Mouse (Mus musculus) T-helper 17 cell (primary cell): Measurements from ENCODE around the gene Otub1.

Source experiments
- in situ Hi-C, 2 experiments: fragments of 300-600 bp; cut with MboI, MseI; formaldehyde crosslinking; loops; 1 replicate in 1 of 2; 2 replicates in 1 of 2; pipeline ENCODE4 v1.15.1; 2025; ENCODE audit warnings: high pct_unique_total_duplicates in 2 of 2

Gene Otub1

DNA sequence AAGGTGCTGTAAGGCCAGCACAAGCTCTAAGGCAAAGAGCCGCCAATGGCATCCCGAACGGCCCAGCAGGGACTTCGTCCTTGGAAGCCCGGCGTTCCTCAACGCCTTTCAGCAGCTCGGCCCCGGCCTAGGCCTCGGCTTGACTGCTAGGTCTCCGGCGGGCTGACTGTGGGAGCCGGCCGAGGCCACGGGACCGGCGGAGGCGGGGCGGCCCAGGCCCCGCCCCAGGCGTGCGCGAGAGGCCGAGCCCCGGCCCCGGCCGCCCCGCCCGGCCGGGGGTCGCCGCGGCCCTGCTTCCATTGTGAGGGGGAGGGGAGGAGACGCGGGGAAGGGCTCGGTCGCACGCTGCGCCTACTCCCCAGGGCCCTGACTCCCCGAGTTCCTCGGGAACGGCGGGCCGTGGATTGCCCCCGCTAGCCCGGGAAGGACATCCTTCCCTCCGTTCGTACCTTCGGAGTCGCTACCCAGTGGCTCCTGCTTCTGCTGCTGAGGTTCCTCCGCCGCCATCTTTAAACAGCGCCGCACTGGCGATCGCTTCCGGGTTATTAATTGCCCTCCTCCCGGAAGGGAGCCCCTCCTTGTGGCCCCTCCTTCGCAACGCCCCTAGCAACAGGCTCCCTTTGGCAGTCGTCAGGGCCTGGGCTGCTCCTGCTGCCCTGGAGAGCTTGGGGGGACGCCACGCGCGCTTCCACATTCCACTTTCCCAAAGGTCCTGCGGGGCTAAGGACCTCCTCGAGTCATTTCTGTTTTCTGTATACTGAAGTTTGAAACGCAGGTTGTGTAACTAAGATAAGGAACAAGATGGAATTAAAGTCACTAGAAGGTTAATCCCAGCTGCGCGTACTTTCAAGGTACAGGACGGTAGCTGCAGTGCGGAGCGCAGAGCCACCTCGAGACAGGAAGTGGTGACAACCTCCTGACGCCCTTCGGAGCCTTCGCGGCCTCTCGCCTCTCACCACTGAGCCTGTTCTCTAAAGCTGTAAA is at the start of gene Otub1:
Gene Otub1, minus strand, starts transcription at position 564 of the 984 bp plus-strand sequence.
- in situ Hi-C loops = loop anchor here in 1 of 2 experiments (10.0 kb wide), 1 partner anchor 1741 kb away; the partner anchor contains the start of genes Ctsw and Fibp

GRCm38 (mm10) chr19:7246021-7246420 is 39.9 kb upstream of the Otub1 start:
- in situ Hi-C loops = no loop called here

DNA sequence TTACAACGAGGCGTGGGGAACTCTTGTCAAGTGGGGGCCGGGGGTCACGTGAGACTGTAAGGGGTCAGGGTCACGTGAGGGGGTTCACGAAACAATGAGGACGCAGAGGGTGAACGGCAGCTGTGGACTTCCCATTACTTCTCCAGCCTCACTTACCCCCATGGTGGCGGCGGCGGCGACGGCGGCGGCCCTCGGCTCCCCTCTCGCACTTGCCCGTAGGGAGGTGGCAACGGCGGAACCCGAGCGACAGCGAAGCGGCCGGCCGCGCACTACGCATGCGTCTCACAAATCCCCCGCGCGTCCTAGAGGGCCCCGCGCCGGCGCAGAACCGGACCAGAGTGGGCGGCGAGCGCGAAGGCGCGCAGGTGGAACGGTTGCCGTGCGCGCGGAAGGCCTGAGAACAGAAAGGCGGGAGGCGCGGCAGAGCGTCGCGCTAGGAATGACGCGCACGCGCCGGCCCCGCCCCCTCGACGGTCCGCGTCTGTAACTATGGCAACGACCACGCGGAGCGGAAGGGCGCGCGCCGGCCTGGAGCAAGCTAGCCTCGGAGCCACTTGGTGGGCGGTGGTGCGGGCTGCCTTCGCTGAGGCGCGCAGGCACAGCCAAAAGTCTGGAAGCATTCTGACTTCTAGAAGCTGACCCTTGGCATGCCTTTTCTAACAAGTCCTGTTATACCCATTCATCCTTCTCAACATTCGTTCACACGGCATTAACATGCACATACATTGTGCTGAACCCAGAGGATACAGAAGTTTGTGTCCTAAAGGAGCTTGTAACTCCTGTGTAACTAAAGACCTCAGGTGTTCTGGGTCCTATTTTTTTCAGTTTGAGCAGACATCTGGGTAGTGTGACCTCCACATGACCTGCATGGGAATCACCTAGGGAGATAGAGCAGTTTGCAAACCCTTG is 34.9 kb upstream of the Otub1 start, which contains the start of gene Naa40:
Gene Naa40, minus strand, starts transcription at position 402 of the 909 bp plus-strand sequence.
- in situ Hi-C loops = no loop called here

DNA sequence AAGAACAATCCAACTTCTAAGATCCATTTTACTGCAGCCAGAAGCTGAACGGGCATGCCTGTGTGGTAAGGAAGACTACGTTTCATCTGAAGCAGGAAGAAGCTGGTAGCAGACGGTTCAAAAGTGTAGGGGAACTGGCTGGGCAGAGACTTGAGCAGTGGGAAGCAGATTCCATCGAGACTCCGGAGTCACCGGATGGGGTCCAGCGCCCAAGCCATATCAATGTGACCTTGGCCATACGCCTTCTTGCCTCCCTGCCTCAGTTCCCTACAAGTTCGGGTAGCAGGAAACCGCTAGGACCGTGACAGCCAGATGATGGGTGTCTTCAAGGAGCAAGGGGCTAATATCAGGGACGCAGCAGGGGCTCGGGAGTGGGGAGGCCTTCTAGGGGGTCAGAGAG is 34.2 kb upstream of the Otub1 start:
- in situ Hi-C loops = no loop called here

GRCm38 (mm10) chr19:7239574-7239973 is 33.5 kb upstream of the Otub1 start:
- in situ Hi-C loops = no loop called here

DNA sequence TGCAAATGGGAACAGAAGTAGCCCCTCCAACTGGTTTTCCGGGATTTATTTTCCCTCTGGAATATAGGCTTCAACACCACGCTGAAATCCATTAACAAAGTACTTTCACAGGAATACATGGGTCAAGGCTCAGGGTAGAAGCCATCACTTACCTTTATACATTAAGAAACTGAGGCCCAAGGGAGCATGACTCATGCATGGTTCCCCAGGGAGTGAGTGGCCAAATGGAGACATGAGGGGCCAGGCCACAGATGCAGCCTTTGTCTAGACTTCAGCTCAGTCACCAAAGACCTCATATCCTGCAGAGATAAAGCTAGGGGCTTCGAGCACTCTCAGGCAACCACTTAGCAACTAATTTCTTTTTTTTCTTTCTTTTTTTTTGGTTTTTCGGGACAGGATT is 30.6 kb upstream of the Otub1 start:
- in situ Hi-C loops = no loop called here

GRCm38 (mm10) chr19:7236011-7236410 is 29.9 kb upstream of the Otub1 start:
- in situ Hi-C loops = no loop called here

DNA sequence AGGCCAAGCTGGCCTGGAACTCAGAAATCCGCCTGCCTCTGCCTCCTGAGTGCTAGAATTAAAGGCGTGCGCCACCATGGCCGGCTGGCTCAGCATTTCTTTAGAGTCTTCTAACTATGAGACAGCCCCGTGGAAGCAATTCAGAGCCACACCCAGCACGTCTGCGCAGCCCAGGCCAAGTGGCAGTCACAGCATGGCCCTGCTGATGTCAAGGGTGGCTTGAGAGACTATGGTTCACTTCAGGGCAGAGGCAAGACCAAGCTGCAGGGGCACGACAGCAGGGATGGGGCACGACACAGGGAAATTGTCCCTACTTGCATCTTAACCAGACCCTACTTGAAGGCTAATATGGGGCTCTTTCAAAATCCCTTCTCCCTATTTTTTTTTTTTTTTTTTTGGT is 29.3 kb upstream of the Otub1 start:
- in situ Hi-C loops = no loop called here

- in situ Hi-C loops = no loop called here
These were observed 28.6 kb upstream of the Otub1 start for GRCm38 (mm10) chr19:7234537-7235221.

GRCm38 (mm10) chr19:7226511-7226914 is 20.4 kb upstream of the Otub1 start:
- in situ Hi-C loops = no loop called here

DNA sequence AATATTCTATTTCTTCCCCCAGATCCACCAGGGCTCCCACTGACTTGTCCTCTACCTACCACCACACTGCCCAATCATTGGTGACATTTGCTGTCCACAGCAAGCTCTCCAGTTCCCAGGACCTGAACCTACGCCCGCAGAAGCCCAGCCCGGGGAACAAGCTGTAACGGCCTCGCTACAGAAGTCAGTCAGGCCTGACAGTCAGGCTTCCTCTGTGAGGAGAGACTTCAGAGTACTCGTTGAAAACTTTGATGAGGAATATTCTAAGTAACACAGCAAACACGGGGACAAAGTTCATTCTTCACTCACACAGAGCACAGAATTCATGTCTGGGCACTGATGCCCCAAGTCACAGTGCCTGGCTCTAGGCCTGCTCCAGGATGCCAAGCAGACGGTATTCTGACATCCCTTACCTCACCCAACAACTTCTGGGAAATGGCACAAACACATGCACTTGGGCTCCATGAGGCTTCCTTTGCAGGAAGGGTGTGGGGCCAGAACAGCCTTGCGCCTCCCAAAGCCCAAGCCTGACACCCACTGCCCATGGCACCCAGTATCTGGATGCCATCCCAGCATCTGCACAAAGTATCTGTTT is 19.1 kb upstream of the Otub1 start:
- in situ Hi-C loops = no loop called here

DNA sequence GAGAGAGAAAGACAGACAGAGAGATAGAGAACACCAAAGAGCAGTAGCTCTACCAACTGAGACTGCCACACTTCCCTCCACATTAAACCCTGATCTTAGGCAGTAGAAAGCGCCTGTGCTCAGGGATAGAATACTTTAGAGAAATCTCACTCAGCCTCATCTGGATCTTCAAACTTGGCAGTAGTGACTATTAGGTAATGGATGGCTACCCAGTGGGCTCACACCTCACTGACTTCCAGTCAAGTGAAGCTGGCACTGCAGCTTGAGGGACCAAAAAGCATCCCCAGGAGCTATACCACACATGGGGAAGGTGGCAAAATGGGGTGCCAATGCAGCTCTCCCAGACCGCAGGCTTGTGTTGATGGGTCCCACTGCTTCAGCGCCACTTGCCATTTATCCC is 18.1 kb upstream of the Otub1 start:
- in situ Hi-C loops = no loop called here

DNA sequence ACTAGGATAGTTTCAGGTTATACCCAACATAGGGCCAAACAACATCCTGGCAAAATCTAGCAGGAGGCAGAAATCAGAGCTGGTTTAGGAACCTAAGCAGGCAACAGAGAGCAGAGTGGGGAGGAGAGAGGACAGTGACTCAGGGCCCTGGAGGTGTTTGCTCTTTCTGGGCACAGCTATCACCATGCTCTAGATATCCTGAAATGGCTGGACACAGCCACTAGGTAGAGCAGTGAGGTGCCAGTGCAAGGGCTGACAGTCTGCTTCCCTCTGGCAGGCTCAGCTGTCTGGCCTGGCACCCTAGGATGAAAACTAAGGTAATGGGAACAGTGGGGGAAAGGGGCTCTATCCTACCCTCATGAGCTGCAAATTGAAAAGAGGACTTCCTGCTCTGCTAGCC is 17.4 kb upstream of the Otub1 start:
- in situ Hi-C loops = no loop called here

DNA sequence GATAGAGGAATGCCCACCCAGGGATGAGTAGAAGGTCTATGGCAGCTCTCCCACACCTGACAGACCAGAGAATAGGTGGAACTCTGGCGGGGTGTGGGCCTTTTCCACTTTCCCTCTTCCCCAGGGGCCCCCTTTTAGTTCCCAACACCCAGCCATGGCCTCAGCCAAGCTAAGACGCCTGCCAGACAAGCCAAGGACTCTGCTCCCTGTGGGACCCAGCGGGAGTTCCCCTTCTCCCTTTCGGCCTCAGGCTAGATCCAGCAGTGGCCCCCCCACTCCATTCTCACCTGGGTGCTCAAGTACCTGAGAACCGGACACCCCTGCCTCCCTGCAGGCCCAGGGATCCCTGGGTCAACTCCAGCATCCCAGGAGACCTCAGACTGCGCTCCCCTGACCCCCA is 16.1 kb upstream of the Otub1 start:
- in situ Hi-C loops = no loop called here

DNA sequence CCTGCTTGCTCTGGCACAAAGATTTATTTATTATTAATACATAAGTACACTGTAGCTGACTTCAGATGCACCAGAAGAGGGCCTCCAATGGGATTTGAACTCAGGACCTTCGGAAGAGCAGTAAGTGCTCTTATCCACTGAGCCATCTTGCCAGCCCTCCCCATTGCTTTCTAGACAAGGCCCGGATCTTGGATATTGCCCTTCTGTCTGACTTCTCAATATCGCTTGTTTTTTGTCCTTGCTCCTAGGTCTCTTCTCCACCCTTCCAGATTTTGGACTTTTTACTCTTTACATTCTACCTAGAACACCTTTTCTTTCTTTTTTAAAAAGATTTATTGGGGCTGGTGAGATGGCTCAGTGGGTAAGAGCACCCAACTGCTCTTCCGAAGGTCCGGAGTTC is 12.6 kb upstream of the Otub1 start:
- in situ Hi-C loops = no loop called here

GRCm38 (mm10) chr19:7217926-7218267 is 11.8 kb upstream of the Otub1 start:
- in situ Hi-C loops = no loop called here

DNA sequence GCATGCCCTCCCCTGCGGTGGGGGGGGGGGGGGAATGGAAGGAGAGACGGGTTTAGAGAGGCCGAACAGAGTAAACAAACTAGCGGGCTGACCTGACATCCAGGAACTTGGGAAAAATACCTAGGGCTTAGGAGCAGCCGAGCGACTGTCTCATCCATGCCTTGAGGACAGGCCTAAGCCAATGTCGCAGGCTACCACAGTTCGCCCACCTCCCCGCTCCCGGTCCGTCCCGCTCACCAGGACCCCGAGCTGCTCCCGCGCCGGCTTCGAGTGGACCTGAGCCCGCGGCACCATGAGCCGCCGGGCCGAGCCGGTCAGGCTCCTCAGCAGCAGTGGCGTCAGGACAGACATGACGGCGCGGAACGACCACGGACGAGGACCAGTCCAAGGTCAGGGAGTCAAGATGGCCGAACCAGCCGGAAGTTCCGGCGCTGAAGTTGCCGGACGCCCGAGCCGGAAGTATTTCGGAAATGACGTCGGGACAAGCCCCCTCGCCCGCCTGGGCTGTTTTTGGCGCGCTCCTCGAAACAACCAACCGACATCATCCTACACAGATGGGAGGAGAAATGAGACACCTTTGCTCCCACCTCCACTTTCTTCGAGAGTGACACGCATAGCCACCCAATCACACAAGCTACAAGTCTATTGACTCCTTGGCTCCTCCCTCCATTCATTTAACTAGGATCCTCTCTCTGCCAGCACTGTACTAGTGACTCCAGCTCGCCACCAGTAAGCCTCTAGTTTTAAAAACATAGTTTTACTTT is 11.2 kb upstream of the Otub1 start, which contains the start of gene Cox8a:
Gene Cox8a, minus strand, starts transcription at position 455 of the 764 bp plus-strand sequence.
- in situ Hi-C loops = no loop called here

DNA sequence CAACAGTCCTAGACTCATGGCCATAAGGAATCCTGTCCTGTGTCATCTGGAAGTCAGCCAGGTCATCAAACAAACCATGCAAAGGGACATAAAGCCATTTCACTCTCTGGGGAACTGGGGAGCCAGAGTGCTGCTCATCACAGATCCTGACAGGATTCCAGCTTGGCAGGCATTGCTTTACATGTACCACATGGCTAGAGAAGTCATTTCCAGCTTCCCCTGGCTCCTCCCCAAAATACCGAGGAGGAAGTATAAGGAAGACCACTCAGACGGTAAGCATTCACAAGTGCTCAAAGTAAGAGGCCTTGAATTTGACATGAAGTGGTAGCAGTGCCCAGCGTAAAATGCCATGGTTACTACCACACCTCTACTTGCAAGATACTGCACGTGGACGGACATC is 8.4 kb upstream of the Otub1 start:
- in situ Hi-C loops = no loop called here

DNA sequence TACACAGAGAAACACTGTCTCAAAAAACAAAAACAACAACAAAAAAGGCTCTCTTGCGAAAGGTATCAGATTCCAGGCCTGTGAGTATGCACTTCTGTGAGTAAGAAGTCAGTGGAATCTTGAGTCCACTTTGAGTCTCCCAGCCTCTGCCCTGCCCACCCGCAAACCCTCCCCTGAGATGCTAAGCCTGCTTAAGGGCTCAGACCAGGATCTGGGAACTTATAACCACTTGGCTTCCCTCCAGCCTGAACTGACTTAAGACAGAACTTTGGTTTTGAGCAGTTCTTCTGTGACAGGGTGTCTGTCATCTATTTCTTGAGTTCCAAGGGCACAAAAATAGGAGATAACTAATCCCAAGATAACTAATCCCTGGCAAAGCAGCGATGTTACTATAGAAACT is 6.9 kb upstream of the Otub1 start:
- in situ Hi-C loops = no loop called here

DNA sequence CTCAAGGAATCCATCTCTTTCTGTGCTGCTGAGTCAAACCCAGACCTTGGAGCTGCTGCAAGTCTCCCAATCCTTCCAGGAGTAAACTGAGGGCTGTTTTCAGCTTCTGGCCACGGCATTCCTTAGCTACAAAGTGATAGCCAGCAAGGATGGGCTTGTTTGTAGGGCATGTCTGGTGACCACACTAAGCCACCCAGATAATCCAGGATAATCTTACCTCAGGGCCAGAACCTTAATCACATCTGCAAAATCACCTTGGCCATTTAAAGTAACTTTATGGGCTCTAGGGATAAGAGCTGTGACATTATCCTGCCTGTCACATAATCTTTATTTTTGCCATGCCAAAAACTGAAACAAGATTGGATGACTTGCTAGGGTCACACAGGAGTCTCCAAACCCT is 6.1 kb upstream of the Otub1 start:
- in situ Hi-C loops = no loop called here
